Mouse (Mus musculus) stomach, postnatal 0 days (tissue): ENCODE data around the gene Rgs10. TPM values are rescaled to one million over a fixed set of nuclear protein-coding genes. Genes with fewer than 3 reads are reported as not detected.

Source experiments
- ATAC-seq: fragments of 200-750 bp; cut with Nextera tagmentation; 2 replicates; pipeline ENCODE4 v1.8.0; 2017; ENCODE audit not compliant: low FRiP score, low TSS enrichment
- DNase-seq: peaks from one replicate; pipeline ENCODE4 v3.0.0-alpha.2; 2016; ENCODE audit warnings: low spot score
- H3K27ac ChIP-seq: fragments of 300-500 bp; sonication (generic); replicated peaks from 2 replicates; pipeline ENCODE4 v1.5.1; 2014; ENCODE audit warnings: mild to moderate bottlenecking, control low read depth
- H3K27me3 ChIP-seq: fragments of 300-500 bp; sonication (generic); 2 replicates; pipeline ENCODE4 v1.6.1; 2014; ENCODE audit warnings: low read length; ENCODE audit not compliant: control insufficient read depth, insufficient read depth
- H3K36me3 ChIP-seq: fragments of 300-500 bp; sonication (generic); 2 replicates; pipeline ENCODE4 v1.6.1; 2014; ENCODE audit warnings: low read length, mixed read lengths; ENCODE audit not compliant: control insufficient read depth, insufficient read depth
- H3K4me1 ChIP-seq: fragments of 300-500 bp; sonication (generic); replicated peaks from 2 replicates; pipeline ENCODE4 v1.6.1; 2014; ENCODE audit warnings: antibody characterized with exemption; ENCODE audit not compliant: control insufficient read depth, insufficient read depth
- H3K4me2 ChIP-seq: fragments of 300-500 bp; sonication (generic); replicated peaks from 2 replicates; pipeline ENCODE4 v1.6.1; 2014; ENCODE audit warnings: low read depth, mild to moderate bottlenecking, control low read depth, moderate library complexity
- H3K4me3 ChIP-seq: fragments of 300-500 bp; sonication (generic); 2 replicates; pipeline ENCODE4 v1.5.1; 2014; ENCODE audit warnings: low read depth, low read length, control low read depth
- H3K9ac ChIP-seq: fragments of 300-500 bp; sonication (generic); 2 replicates; pipeline ENCODE4 v1.6.1; 2014; ENCODE audit warnings: mild to moderate bottlenecking, low read length, control low read depth, mixed read lengths
- H3K9me3 ChIP-seq: fragments of 300-500 bp; sonication (generic); 2 replicates; pipeline ENCODE4 v1.6.1; 2016; ENCODE audit warnings: low read length; ENCODE audit not compliant: control insufficient read depth
- CTCF ChIP-seq: IDR thresholded peaks from 2 replicates; pipeline ENCODE4 v1.5.1; 2016; ENCODE audit warnings: antibody characterized with exemption, low read depth, mild to moderate bottlenecking, moderate library complexity
- EP300 ChIP-seq: optimal IDR thresholded peaks from 2 replicates; pipeline ENCODE3; 2016; ENCODE audit warnings: antibody characterized with exemption
- WGBS: fragments of 180-500 bp; shearing (Covaris S2); extraction: QIAGEN DNeasy Blood & Tissue Kit; methylation state at CpG from one replicate; pipeline ENCODE4 v1.1.7; 2014; 5-methylcytosine and 5-hydroxymethylcytosine counted together
- polyA plus RNA-seq: library from polyadenylated mRNA; unstranded; fragments of >200 nt; fragmentation: Nextera tagmentation; extraction: Ambion mirVana; gene quantifications from 2 replicates; pipeline ENCODE4 v1.2.1, GENCODE M21; 2015

Rgs10 gene
- polyA plus RNA-seq, 1 experiment from 2014 or later: 24.5 TPM

DNA sequence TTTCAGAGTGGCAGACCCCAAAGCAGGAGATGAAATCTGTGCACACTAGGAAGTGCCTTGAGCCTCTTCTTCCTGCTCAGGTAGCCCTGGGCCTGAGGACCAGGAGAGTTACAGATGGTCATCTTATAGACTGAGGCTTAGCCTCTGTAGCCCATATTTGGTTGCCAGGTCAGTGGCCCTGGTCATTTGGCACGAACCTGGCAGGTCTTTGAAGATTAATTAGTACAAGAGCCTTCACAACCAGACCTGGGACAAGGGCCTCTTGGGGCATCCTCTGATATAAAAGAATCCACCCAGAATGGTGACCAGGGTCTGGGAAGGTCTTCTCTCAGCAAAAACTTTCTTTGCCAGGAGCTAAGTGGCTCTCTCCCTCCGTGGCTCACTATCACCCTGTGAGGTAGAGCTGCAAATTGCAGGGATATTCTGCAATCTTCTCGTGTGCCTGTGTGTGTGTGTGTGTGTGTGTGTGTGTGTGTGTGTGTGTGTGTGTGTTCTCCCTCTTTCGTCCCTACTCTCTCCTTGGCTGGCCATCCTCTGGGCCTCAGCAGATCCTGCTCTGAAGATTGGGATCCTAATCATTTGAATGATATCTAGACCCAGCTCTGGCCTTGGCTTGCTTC lies 53.4 kb downstream of the Rgs10 start:
- 60% methylated on average over 4 of the region's 4 CpGs for WGBS
- no peak overlapping the region for H3K4me2 ChIP-seq
- no peaks in the 10 kb centered on the region for H3K9me3 ChIP-seq
- H3K4me3 ChIP-seq: no peak overlapping the region
- DNase-seq (no peak), ATAC-seq (no peak)
- H3K27me3 ChIP-seq: no peaks in the 10 kb centered on the region
- peaks cover 5% of the 10 kb centered on the region for H3K4me1 ChIP-seq
- TF ChIP-seq CTCF (peak; percentile 32; the same call in 1 of the 2 replicates), EP300 (no peak)
- H3K27ac ChIP-seq: no peak overlapping the region; the same call in 1 of the 2 replicates
- no peaks in the 10 kb centered on the region for H3K36me3 ChIP-seq
- H3K9ac ChIP-seq: no peak overlapping the region

DNA sequence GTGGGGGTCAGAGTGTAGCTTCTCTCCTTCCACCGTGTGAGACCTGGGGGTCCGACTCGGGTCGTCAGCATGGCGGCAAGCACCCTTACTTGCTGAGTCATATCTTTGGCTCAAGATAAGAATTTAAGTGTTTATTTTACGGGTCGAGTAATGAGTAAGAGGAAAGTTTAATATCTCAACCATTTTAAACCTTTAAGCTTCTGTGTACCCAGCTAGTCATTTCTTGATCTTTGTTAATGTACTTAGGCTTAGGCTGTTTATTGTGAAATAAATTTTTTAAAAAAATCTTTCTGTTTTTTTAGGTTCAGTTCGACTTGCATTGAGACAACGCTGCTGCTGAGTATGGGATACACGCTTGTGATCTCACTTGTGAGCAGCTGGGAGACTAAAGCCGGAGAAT lies 54.0 kb downstream of the Rgs10 start:
- no peak for DNase-seq
- Histone ChIP-seq H3K9ac (no peak overlapping the region), H3K27me3 (no peaks in the 10 kb centered on the region), H3K4me3 (no peak overlapping the region), H3K9me3 (no peaks in the 10 kb centered on the region), H3K4me1 (peaks cover 5% of the 10 kb centered on the region), H3K27ac (0 out of 2 replicates have a peak overlapping the region, but pooled peaks have one; percentile 40), H3K4me2 (no peak overlapping the region; the same call in 1 of the 2 replicates), H3K36me3 (no peaks in the 10 kb centered on the region)
- 25% methylated on average over 11 of the region's 11 CpGs for WGBS
- TF ChIP-seq EP300 (no peak), CTCF (no peak)
- peak; percentile 58 for ATAC-seq

DNA sequence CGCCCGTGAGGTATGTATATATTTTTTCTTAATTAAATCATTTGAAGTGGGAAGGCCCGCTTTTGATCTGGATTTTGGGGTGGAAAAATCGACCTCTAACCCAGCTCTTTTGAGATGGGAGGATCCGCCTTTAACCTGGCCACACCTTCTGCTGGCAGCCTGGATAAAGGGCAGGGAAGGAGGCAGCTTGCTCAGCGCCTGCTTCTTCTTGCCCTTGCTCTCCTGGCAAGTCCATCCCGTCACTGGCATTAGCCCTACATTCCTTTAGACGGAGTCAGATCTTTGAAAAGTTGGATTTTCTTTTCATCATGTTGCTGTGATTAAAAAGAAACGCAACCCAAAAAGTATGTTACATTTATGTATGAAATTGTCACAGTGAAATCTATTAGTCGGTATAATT lies 54.8 kb downstream of the Rgs10 start:
- H3K4me2 ChIP-seq: no peak overlapping the region
- no peak overlapping the region for H3K9ac ChIP-seq
- no peak overlapping the region for H3K4me3 ChIP-seq
- no peaks in the 10 kb centered on the region for H3K36me3 ChIP-seq
- no peak for DNase-seq
- H3K27me3 ChIP-seq: no peaks in the 10 kb centered on the region
- WGBS: 51% methylated on average over 10 of the region's 10 CpGs
- H3K27ac ChIP-seq: no peak overlapping the region
- H3K4me1 ChIP-seq: peaks cover 5% of the 10 kb centered on the region
- ATAC-seq: no peak
- no peaks in the 10 kb centered on the region for H3K9me3 ChIP-seq
- TF ChIP-seq CTCF (no peak), EP300 (no peak)

DNA sequence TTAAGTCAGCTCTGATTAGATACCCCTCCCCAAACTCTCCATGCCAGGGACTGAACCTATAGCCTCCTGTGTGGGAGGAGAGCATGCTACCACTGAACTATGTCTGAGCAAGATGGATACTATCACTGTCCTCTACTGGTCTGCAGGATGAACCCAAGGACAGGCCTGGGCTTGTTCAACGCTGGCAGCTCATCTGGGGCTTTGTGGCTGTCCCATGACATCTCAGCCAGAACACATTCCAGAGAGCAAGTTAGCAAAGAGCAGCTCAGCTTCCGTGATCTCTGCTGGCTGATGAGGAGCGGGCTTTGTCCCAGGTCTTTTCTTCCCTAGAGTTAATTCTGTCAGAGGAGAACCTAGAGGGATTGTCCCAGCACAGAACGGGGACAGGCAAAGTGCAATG lies 55.6 kb downstream of the Rgs10 start:
- no peak overlapping the region for H3K27ac ChIP-seq
- ATAC-seq (no peak), DNase-seq (no peak)
- 41% methylated on average over 4 of the region's 4 CpGs for WGBS
- no peak overlapping the region for H3K4me3 ChIP-seq
- H3K27me3 ChIP-seq: no peaks in the 10 kb centered on the region
- H3K4me2 ChIP-seq: no peak overlapping the region
- no peak for TF ChIP-seq EP300
- H3K4me1 ChIP-seq: peaks cover 5% of the 10 kb centered on the region
- H3K9me3 ChIP-seq: no peaks in the 10 kb centered on the region
- H3K36me3 ChIP-seq: no peaks in the 10 kb centered on the region
- H3K9ac ChIP-seq: no peak overlapping the region

DNA sequence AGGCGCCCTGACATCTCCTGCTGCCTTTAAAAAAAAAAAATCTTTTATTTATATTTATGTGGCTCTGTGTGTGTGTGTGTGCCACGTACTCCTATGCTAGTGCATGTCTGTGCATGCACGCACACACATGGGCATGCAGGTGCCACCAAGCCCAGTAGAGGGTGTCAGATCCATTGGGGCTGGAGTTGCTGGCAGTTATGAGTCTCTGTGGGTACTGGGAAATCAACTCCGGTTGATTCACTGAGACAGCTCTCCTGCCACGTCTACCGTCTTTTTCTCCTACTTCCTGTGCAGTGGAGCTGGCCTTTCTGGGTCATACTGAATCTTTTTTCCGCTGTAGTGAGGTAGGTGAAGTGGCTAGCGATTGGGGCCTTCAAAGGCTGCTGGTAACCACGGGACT lies 58.8 kb downstream of the Rgs10 start:
- Histone ChIP-seq H3K9ac (no peak overlapping the region), H3K4me2 (no peak overlapping the region), H3K27me3 (no peaks in the 10 kb centered on the region), H3K4me3 (no peak overlapping the region), H3K36me3 (no peaks in the 10 kb centered on the region), H3K9me3 (no peaks in the 10 kb centered on the region), H3K4me1 (peaks cover 2% of the 10 kb centered on the region; the same call in 1 of the 2 replicates), H3K27ac (no peak overlapping the region)
- 74% methylated on average over 9 of the region's 9 CpGs for WGBS
- TF ChIP-seq CTCF: peak; percentile 49
- TF ChIP-seq EP300: no peak
- DNase-seq (no peak), ATAC-seq (no peak)

DNA sequence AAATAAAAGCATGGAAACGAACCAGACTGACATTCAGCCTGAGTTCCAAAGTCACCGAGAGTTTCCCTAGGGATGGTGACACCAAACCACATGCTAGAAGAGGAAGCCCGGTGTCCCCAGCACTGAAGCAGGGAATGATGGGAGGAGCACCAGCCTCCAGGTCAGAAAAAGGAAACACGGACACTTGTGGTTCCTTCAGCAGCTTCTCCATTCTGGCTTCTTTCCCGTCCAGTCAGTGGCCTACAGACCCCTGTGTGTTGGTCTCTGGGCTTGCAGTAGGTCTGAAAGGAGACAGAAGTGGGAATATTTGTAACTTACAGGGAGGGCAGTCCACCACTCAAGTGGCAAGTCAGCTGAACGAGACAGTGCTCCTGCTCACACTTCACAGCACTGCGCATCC lies 59.4 kb downstream of the Rgs10 start:
- Histone ChIP-seq H3K36me3 (no peaks in the 10 kb centered on the region), H3K27me3 (no peaks in the 10 kb centered on the region), H3K9me3 (no peaks in the 10 kb centered on the region), H3K4me3 (no peak overlapping the region), H3K4me2 (no peak overlapping the region), H3K9ac (no peak overlapping the region), H3K27ac (no peak overlapping the region), H3K4me1 (0 out of 2 replicates have a peak, but pooled peaks cover 2% of the 10 kb centered on the region)
- ATAC-seq (no peak), DNase-seq (peak; percentile 9)
- WGBS: 71% methylated on average over 7 of the region's 7 CpGs
- TF ChIP-seq CTCF (no peak), EP300 (no peak)
